Mouse (Mus musculus): ENCODE measurements at regions not wholly inside any gene's neighbourhood (a gene's known extent, or its start where the extent isn't known, plus 50 kb on each side); places are given as distances from the start of the nearest gene placed in this dataset.

- no peak overlapping the region for H3K4me2 ChIP-seq (replicated peaks; ENCODE audit: low read depth, low read length)
- WGBS, result 77% methylated on average over 2 of the region's 2 CpGs
- 0 out of 2 replicates have a peak, but pooled peaks have one; percentile 65 for ATAC-seq (ENCODE audit: insufficient number of reproducible peaks, insufficient read depth, low FRiP score, low read depth)
- 0 out of 2 replicates have a peak, but pooled peaks cover 3% of the 10 kb centered on the region for H3K9me3 ChIP-seq (ENCODE audit: control insufficient read depth, low read depth, low read length)
- H3K36me3 ChIP-seq (ENCODE audit: control insufficient read depth, insufficient read depth, low read length), result no peaks in the 10 kb centered on the region
- H3K27me3 ChIP-seq (ENCODE audit: control insufficient read depth, insufficient read depth, low read length), result no peaks in the 10 kb centered on the region
- H3K27ac ChIP-seq (ENCODE audit: low read length), result no peak overlapping the region
- H3K4me3 ChIP-seq (ENCODE audit: low read depth, low read length), result no peak overlapping the region
- H3K4me1 ChIP-seq (ENCODE audit: control insufficient read depth, insufficient read depth, low read length), result 0 out of 2 replicates have a peak, but pooled peaks cover 5% of the 10 kb centered on the region
- H3K9ac ChIP-seq (replicated peaks; ENCODE audit: low read depth, low read length), result no peak overlapping the region
These were observed 126.4 kb upstream of the Tgfbr2 start for GRCm38 (mm10) chr9:116301602-116302001.

GRCm38 (mm10) chr9:116298791-116299190 is 123.6 kb upstream of the Tgfbr2 start:
- WGBS, result 62% methylated on average over 4 of the region's 4 CpGs
- no peak overlapping the region for H3K27ac ChIP-seq (ENCODE audit: low read length)
- H3K4me3 ChIP-seq (ENCODE audit: low read depth, low read length), result no peak overlapping the region
- no peak for ATAC-seq (ENCODE audit: insufficient number of reproducible peaks, insufficient read depth, low FRiP score, low read depth)
- H3K4me2 ChIP-seq (replicated peaks; ENCODE audit: low read depth, low read length), result no peak overlapping the region
- no peaks in the 10 kb centered on the region for H3K27me3 ChIP-seq (ENCODE audit: control insufficient read depth, insufficient read depth, low read length)
- 0 out of 2 replicates have a peak, but pooled peaks cover 3% of the 10 kb centered on the region for H3K9me3 ChIP-seq (ENCODE audit: control insufficient read depth, low read depth, low read length)
- H3K36me3 ChIP-seq (ENCODE audit: control insufficient read depth, insufficient read depth, low read length), result no peaks in the 10 kb centered on the region
- H3K4me1 ChIP-seq (ENCODE audit: control insufficient read depth, insufficient read depth, low read length), result 0 out of 2 replicates have a peak, but pooled peaks cover 5% of the 10 kb centered on the region
- no peak overlapping the region for H3K9ac ChIP-seq (replicated peaks; ENCODE audit: low read depth, low read length)

- WGBS, result 58% methylated on average over 7 of the region's 7 CpGs
These were observed 121.2 kb upstream of the Tgfbr2 start for GRCm38 (mm10) chr9:116296349-116296748.

GRCm38 (mm10) chr9:116294073-116294472 is 118.9 kb upstream of the Tgfbr2 start:
- Histone ChIP-seq H3K36me3 (ENCODE audit: control insufficient read depth, insufficient read depth, low read length) (no peaks in the 10 kb centered on the region), H3K9ac (replicated peaks; ENCODE audit: low read depth, low read length) (no peak overlapping the region), H3K4me3 (ENCODE audit: low read depth, low read length) (no peak overlapping the region), H3K4me2 (replicated peaks; ENCODE audit: low read depth, low read length) (no peak overlapping the region), H3K9me3 (ENCODE audit: control insufficient read depth, low read depth, low read length) (no peaks in the 10 kb centered on the region), H3K27ac (ENCODE audit: low read length) (no peak overlapping the region), H3K27me3 (ENCODE audit: control insufficient read depth, insufficient read depth, low read length) (no peaks in the 10 kb centered on the region), H3K4me1 (ENCODE audit: control insufficient read depth, insufficient read depth, low read length) (no peaks in the 10 kb centered on the region)
- no peak for ATAC-seq (ENCODE audit: insufficient number of reproducible peaks, insufficient read depth, low FRiP score, low read depth)
- WGBS, result 89% methylated on average over 3 of the region's 3 CpGs

More at GRCm38 (mm10) chr9:116296349-116296748, 121.2 kb upstream of the Tgfbr2 start:
- H3K4me1 ChIP-seq (ENCODE audit: control insufficient read depth, insufficient read depth, low read length), result no peaks in the 10 kb centered on the region
- no peak overlapping the region for H3K4me2 ChIP-seq (replicated peaks; ENCODE audit: low read depth, low read length)
- no peak overlapping the region for H3K9ac ChIP-seq (replicated peaks; ENCODE audit: low read depth, low read length)
- no peak overlapping the region for H3K4me3 ChIP-seq (ENCODE audit: low read depth, low read length)
- H3K27ac ChIP-seq (ENCODE audit: low read length), result no peak overlapping the region
- ATAC-seq (ENCODE audit: insufficient number of reproducible peaks, insufficient read depth, low FRiP score, low read depth), result no peak
- H3K36me3 ChIP-seq (ENCODE audit: control insufficient read depth, insufficient read depth, low read length), result no peaks in the 10 kb centered on the region
- H3K9me3 ChIP-seq (ENCODE audit: control insufficient read depth, low read depth, low read length), result 0 out of 2 replicates have a peak, but pooled peaks cover 3% of the 10 kb centered on the region
- H3K27me3 ChIP-seq (ENCODE audit: control insufficient read depth, insufficient read depth, low read length), result no peaks in the 10 kb centered on the region

GRCm38 (mm10) chr9:116293110-116293509 is 118.0 kb upstream of the Tgfbr2 start:
- Histone ChIP-seq H3K9ac (replicated peaks; ENCODE audit: low read depth, low read length) (no peak overlapping the region), H3K4me1 (ENCODE audit: control insufficient read depth, insufficient read depth, low read length) (no peaks in the 10 kb centered on the region), H3K27ac (ENCODE audit: low read length) (no peak overlapping the region), H3K4me2 (replicated peaks; ENCODE audit: low read depth, low read length) (no peak overlapping the region), H3K9me3 (ENCODE audit: control insufficient read depth, low read depth, low read length) (no peaks in the 10 kb centered on the region), H3K27me3 (ENCODE audit: control insufficient read depth, insufficient read depth, low read length) (no peaks in the 10 kb centered on the region), H3K36me3 (ENCODE audit: control insufficient read depth, insufficient read depth, low read length) (no peaks in the 10 kb centered on the region), H3K4me3 (ENCODE audit: low read depth, low read length) (no peak overlapping the region)
- WGBS, result 71% methylated on average over 6 of the region's 6 CpGs
- ATAC-seq (ENCODE audit: insufficient number of reproducible peaks, insufficient read depth, low FRiP score, low read depth), result no peak

- Histone ChIP-seq H3K27ac (ENCODE audit: low read length) (no peak overlapping the region), H3K4me1 (ENCODE audit: control insufficient read depth, insufficient read depth, low read length) (no peaks in the 10 kb centered on the region), H3K9me3 (ENCODE audit: control insufficient read depth, low read depth, low read length) (no peaks in the 10 kb centered on the region), H3K27me3 (ENCODE audit: control insufficient read depth, insufficient read depth, low read length) (no peaks in the 10 kb centered on the region), H3K36me3 (ENCODE audit: control insufficient read depth, insufficient read depth, low read length) (no peaks in the 10 kb centered on the region), H3K4me2 (replicated peaks; ENCODE audit: low read depth, low read length) (no peak overlapping the region), H3K4me3 (ENCODE audit: low read depth, low read length) (no peak overlapping the region), H3K9ac (replicated peaks; ENCODE audit: low read depth, low read length) (no peak overlapping the region)
- WGBS, result 77% methylated on average over 3 of the region's 3 CpGs
- no peak for ATAC-seq (ENCODE audit: insufficient number of reproducible peaks, insufficient read depth, low FRiP score, low read depth)
These were observed 116.5 kb upstream of the Tgfbr2 start for GRCm38 (mm10) chr9:116291624-116292023.

- Histone ChIP-seq H3K27me3 (ENCODE audit: control insufficient read depth, insufficient read depth, low read length) (no peaks in the 10 kb centered on the region), H3K27ac (ENCODE audit: low read length) (no peak overlapping the region), H3K4me2 (replicated peaks; ENCODE audit: low read depth, low read length) (no peak overlapping the region), H3K9me3 (ENCODE audit: control insufficient read depth, low read depth, low read length) (no peaks in the 10 kb centered on the region), H3K4me3 (ENCODE audit: low read depth, low read length) (no peak overlapping the region), H3K36me3 (ENCODE audit: control insufficient read depth, insufficient read depth, low read length) (no peaks in the 10 kb centered on the region), H3K9ac (replicated peaks; ENCODE audit: low read depth, low read length) (no peak overlapping the region), H3K4me1 (ENCODE audit: control insufficient read depth, insufficient read depth, low read length) (no peaks in the 10 kb centered on the region)
- WGBS, result 80% methylated on average over 1 of the region's 1 CpGs
- ATAC-seq (ENCODE audit: insufficient number of reproducible peaks, insufficient read depth, low FRiP score, low read depth), result no peak
These were observed 115.7 kb upstream of the Tgfbr2 start for GRCm38 (mm10) chr9:116290896-116291295.

- no peak for ATAC-seq (ENCODE audit: insufficient number of reproducible peaks, insufficient read depth, low FRiP score, low read depth)
- H3K9ac ChIP-seq (replicated peaks; ENCODE audit: low read depth, low read length), result no peak overlapping the region
- no peaks in the 10 kb centered on the region for H3K4me1 ChIP-seq (ENCODE audit: control insufficient read depth, insufficient read depth, low read length)
- H3K4me2 ChIP-seq (replicated peaks; ENCODE audit: low read depth, low read length), result no peak overlapping the region
- no peaks in the 10 kb centered on the region for H3K9me3 ChIP-seq (ENCODE audit: control insufficient read depth, low read depth, low read length)
- no peaks in the 10 kb centered on the region for H3K27me3 ChIP-seq (ENCODE audit: control insufficient read depth, insufficient read depth, low read length)
- no peak overlapping the region for H3K4me3 ChIP-seq (ENCODE audit: low read depth, low read length)
- H3K27ac ChIP-seq (ENCODE audit: low read length), result no peak overlapping the region
- no peaks in the 10 kb centered on the region for H3K36me3 ChIP-seq (ENCODE audit: control insufficient read depth, insufficient read depth, low read length)
- WGBS, result 72% methylated on average over 11 of the region's 11 CpGs
These were observed 110.7 kb upstream of the Tgfbr2 start for GRCm38 (mm10) chr9:116285691-116286431.
